Mouse (Mus musculus) MEL (cell line): Measurements from ENCODE around the gene Gga3.

Source experiments
- BHLHE40 ChIP-seq: IDR thresholded peaks from 2 replicates; pipeline ENCODE4 v1.6.1; 2012; ENCODE audit warnings: low read depth, mild to moderate bottlenecking, inconsistent platforms, low read length, improper control_type of control experiment, borderline replicate concordance
- CHD2 ChIP-seq: IDR thresholded peaks from 2 replicates; pipeline ENCODE4 v1.6.1; 2011; ENCODE audit warnings: low read length, improper control_type of control experiment
- CTCF ChIP-seq, 3 experiments: IDR thresholded peaks in 2 of 3; conservative IDR thresholded peaks in 1 of 3; 2 replicates each; pipeline ENCODE4 v1.5.1; 2011 to 2012; ENCODE audit warnings: low read length in 3 of 3, low read depth in 2 of 3, mild to moderate bottlenecking in 2 of 3, improper control_type of control experiment in 1 of 3, inconsistent platforms in 1 of 3, mixed read lengths in 1 of 3, moderate library complexity in 1 of 3; ENCODE audit not compliant: control insufficient read depth in 1 of 3, insufficient read depth in 1 of 3, poor library complexity in 1 of 3, severe bottlenecking in 1 of 3
- ELF1 ChIP-seq: IDR thresholded peaks from 2 replicates; pipeline ENCODE4 v1.6.1; 2014; ENCODE audit warnings: low read depth, mild to moderate bottlenecking, inconsistent platforms, low read length, improper control_type of control experiment, moderate library complexity
- EP300 ChIP-seq, 2 experiments: IDR thresholded peaks; 2 replicates each; pipeline ENCODE4 v1.6.1; 2011; ENCODE audit warnings: improper control_type of control experiment in 2 of 2, low read length in 2 of 2, low read depth in 1 of 2, mild to moderate bottlenecking in 1 of 2
- GABPA ChIP-seq: IDR thresholded peaks from 2 replicates; pipeline ENCODE4 v1.6.1; 2012; ENCODE audit warnings: low read depth, mild to moderate bottlenecking, inconsistent platforms, low read length, improper control_type of control experiment, moderate library complexity
- MYC ChIP-seq: IDR thresholded peaks from 2 replicates; pipeline ENCODE4 v1.6.1; 2011; ENCODE audit warnings: low read depth, mild to moderate bottlenecking, low read length, improper control_type of control experiment, moderate library complexity
- NRF1 ChIP-seq: IDR thresholded peaks from 2 replicates; pipeline ENCODE4 v1.6.1; 2014; ENCODE audit warnings: low read depth, mild to moderate bottlenecking, inconsistent platforms, low read length, improper control_type of control experiment, moderate library complexity; ENCODE audit not compliant: poor library complexity, insufficient read depth, severe bottlenecking
- POLR2A ChIP-seq, 2 experiments: IDR thresholded peaks; 2 replicates each; pipeline ENCODE4 v1.6.1; 2011 to 2012; ENCODE audit warnings: low read length in 2 of 2, mild to moderate bottlenecking in 2 of 2, control low read depth in 1 of 2, improper control_type of control experiment in 1 of 2, low read depth in 1 of 2, moderate library complexity in 1 of 2; ENCODE audit not compliant: control insufficient read depth in 1 of 2, insufficient read depth in 1 of 2, poor library complexity in 1 of 2
- POLR2AphosphoS5 ChIP-seq: IDR thresholded peaks from 2 replicates; pipeline ENCODE4 v1.6.1; 2012; ENCODE audit warnings: low read depth, borderline replicate concordance, mild to moderate bottlenecking, inconsistent platforms, low read length, moderate library complexity, mixed read lengths
- SIN3A ChIP-seq: IDR thresholded peaks from 2 replicates; pipeline ENCODE4 v1.6.1; 2012; ENCODE audit warnings: low read length, improper control_type of control experiment, inconsistent platforms
- ZC3H11A ChIP-seq: IDR thresholded peaks from 2 replicates; pipeline ENCODE4 v1.6.1; 2012; ENCODE audit warnings: low read depth, mild to moderate bottlenecking, inconsistent platforms, low read length, improper control_type of control experiment
- ZKSCAN1 ChIP-seq: IDR thresholded peaks from 2 replicates; pipeline ENCODE4 v1.6.1; 2012; ENCODE audit warnings: low read depth, mild to moderate bottlenecking, inconsistent platforms, low read length, improper control_type of control experiment, moderate library complexity
- ZNF384 ChIP-seq: IDR thresholded peaks from 2 replicates; pipeline ENCODE4 v1.6.1; 2012; ENCODE audit warnings: low read depth, mild to moderate bottlenecking, inconsistent platforms, low read length, improper control_type of control experiment

- TF ChIP-seq CHD2 (no peak), NRF1 (no peak), ELF1 (no peak), CTCF (IDR thresholded peaks at IDR 0.05 in 2 of 3, conservative IDR thresholded peaks at IDR 0.05 in 1 of 3; ENCODE audit: control insufficient read depth in 1 of 3, insufficient read depth in 1 of 3, low read depth in 2 of 3, low read length in 3 of 3, poor library complexity in 1 of 3, severe bottlenecking in 1 of 3) (no peak), EP300 (IDR thresholded peaks at IDR 0.05; ENCODE audit: low read depth in 1 of 2, low read length in 2 of 2) (no peak; a peak in 1 of 4 replicates), BHLHE40 (no peak), POLR2A (IDR thresholded peaks at IDR 0.05; ENCODE audit: control insufficient read depth in 1 of 2, insufficient read depth in 1 of 2, low read depth in 1 of 2, low read length in 2 of 2, poor library complexity in 1 of 2) (no peak), ZC3H11A (no peak), POLR2AphosphoS5 (no peak), SIN3A (no peak), ZNF384 (no peak), GABPA (no peak), ZKSCAN1 (no peak), MYC (no peak)
Measured at GRCm38 (mm10) chr11:115626824-115627616, 23.2 kb upstream of the Gga3 start.
